Mouse (Mus musculus): ENCODE data around the gene Aip. TPM values are rescaled to one million over a fixed set of nuclear protein-coding genes. Genes with fewer than 3 reads are reported as not detected.
A peak's percentile ranks its signal among the peaks of the same experiment; 100 is the strongest.
"Not testable (repeated sequence)": the region's sequence is repeated elsewhere in the genome, so short reads cannot be mapped to it uniquely, and the experiment has no call there.

Aip gene
- polyA plus RNA-seq, 1 experiment from 2014 or later = 68.4 TPM

DNA sequence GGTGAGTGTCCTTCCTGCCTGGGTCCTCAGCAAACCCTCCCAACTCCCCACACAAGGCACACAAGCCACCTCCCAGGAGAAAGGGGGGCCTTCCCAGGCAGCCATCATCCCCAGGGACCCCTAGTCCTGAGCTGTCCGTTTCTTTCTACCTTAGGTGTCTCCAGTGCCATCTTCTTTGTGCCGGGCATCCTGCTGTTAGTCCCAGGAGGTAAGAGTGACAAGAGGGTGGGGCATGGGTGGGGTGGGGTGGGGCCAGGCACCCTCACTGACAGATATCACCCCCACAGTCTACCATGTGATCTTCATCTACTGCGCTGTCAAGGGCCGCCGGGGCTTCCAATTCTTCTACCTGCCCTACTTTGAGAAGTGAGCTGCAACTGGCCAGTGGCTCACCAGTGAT lies 5.4 kb upstream of the Aip start:
- no peak for DNase-seq (ENCODE audit: low spot score)
- Histone ChIP-seq H3K4me3 (ENCODE audit: low read depth, low read length) (no peak overlapping the region), H3K36me3 (ENCODE audit: control insufficient read depth, insufficient read depth, low read length) (no peaks in the 10 kb centered on the region), H3K9me3 (ENCODE audit: control insufficient read depth, low read length) (no peaks in the 10 kb centered on the region), H3K27me3 (ENCODE audit: control insufficient read depth, insufficient read depth, low read length) (no peaks in the 10 kb centered on the region), H3K4me2 (ENCODE audit: low read depth) (no peak overlapping the region), H3K9ac (ENCODE audit: low read length) (no peak overlapping the region), H3K4me1 (ENCODE audit: control insufficient read depth, insufficient read depth, low read length) (peaks cover 9% of the 10 kb centered on the region), H3K27ac (ENCODE audit: low read depth, low read length) (no peak overlapping the region)
- ATAC-seq (ENCODE audit: insufficient read depth, low FRiP score, low TSS enrichment) = no peak
- WGBS = 91% methylated on average over 5 of the region's 5 CpGs

DNA sequence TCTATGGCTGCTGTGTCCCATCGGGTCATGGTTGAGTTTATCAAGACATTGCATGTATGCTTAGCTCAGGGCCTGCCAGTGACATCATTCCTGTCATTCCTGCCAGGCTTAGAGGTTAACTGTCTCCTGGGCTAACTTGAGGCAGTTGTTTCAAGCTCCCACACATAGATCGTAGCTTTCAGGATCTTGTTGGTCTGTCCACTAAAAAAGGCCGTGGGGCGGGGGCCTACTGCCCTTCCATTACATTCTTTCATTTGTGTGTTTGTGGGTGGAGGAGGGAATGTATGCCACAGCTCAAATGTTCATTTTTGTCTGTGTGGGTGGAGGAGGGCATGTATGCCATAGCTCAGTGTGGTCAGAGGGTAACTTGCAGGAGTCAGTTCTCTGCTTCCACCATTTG lies 4.4 kb upstream of the Aip start:
- no peak overlapping the region for H3K4me2 ChIP-seq (ENCODE audit: low read depth)
- H3K27ac ChIP-seq (ENCODE audit: low read depth, low read length) = no peak overlapping the region
- no peak overlapping the region for H3K9ac ChIP-seq (ENCODE audit: low read length)
- no peaks in the 10 kb centered on the region for H3K9me3 ChIP-seq (ENCODE audit: control insufficient read depth, low read length)
- DNase-seq (ENCODE audit: low spot score) (no peak), ATAC-seq (ENCODE audit: insufficient read depth, low FRiP score, low TSS enrichment) (no peak)
- H3K4me3 ChIP-seq (ENCODE audit: low read depth, low read length) = no peak overlapping the region
- H3K4me1 ChIP-seq (ENCODE audit: control insufficient read depth, insufficient read depth, low read length) = peaks cover 9% of the 10 kb centered on the region
- H3K27me3 ChIP-seq (ENCODE audit: control insufficient read depth, insufficient read depth, low read length) = no peaks in the 10 kb centered on the region
- no peaks in the 10 kb centered on the region for H3K36me3 ChIP-seq (ENCODE audit: control insufficient read depth, insufficient read depth, low read length)
- 92% methylated on average over 4 of the region's 4 CpGs for WGBS

GRCm38 (mm10) chr19:4129462-4129861 lies 3.8 kb upstream of the Aip start:
- H3K9me3 ChIP-seq (ENCODE audit: control insufficient read depth, low read length) = no peaks in the 10 kb centered on the region
- H3K27ac ChIP-seq (ENCODE audit: low read depth, low read length) = no peak overlapping the region
- no peak overlapping the region for H3K4me3 ChIP-seq (ENCODE audit: low read depth, low read length)
- peaks cover 9% of the 10 kb centered on the region for H3K4me1 ChIP-seq (ENCODE audit: control insufficient read depth, insufficient read depth, low read length)
- DNase-seq (ENCODE audit: low spot score) = no peak
- no peak overlapping the region for H3K9ac ChIP-seq (ENCODE audit: low read length)
- no peak overlapping the region for H3K4me2 ChIP-seq (ENCODE audit: low read depth)
- 90% methylated on average over 7 of the region's 7 CpGs for WGBS
- H3K27me3 ChIP-seq (ENCODE audit: control insufficient read depth, insufficient read depth, low read length) = no peaks in the 10 kb centered on the region
- no peak for ATAC-seq (ENCODE audit: insufficient read depth, low FRiP score, low TSS enrichment)
- no peaks in the 10 kb centered on the region for H3K36me3 ChIP-seq (ENCODE audit: control insufficient read depth, insufficient read depth, low read length)

DNA sequence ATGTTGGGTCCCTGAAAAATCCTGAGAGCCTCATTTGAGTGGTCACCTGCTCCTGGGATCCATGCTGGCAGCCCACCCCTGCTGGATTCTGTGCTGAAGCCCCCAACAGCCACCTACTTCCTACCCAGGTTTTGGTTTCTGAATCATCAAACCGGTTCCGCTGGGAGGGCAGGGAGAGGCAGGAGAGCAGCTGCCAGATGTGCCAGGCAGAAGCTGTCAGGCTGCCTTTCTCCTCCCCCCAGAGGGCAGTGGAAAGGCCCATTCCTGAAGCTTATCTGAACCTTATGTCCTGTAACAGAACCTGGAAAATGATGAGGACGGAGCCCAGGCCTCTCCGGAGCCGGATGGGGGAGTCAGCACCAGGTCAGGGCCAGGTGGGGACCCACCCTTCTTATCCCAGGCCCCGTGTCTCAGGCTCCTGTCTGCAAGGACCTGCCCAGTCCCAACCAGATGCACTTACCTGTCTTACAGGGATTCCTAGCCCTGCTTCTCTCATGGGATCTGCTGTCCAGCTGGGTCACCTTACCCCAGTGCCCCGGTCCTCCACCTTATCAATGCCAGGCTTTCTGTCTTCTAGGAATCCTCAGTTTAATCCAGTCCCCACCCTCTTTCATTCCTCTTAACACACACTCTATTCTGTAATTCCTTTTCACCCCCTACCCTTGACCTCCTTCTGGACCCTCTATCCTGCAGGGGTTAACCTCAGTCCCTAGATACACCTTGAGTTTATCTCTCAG lies 1.3 kb upstream of the Aip start:
- Histone ChIP-seq H3K4me1 (ENCODE audit: control insufficient read depth, insufficient read depth, low read length) (peaks cover 9% of the 10 kb centered on the region), H3K9ac (ENCODE audit: low read length) (peak overlapping the region; percentile 80), H3K4me2 (ENCODE audit: low read depth) (peak overlapping the region; percentile 71), H3K27ac (ENCODE audit: low read depth, low read length) (no peak overlapping the region), H3K27me3 (ENCODE audit: control insufficient read depth, insufficient read depth, low read length) (no peaks in the 10 kb centered on the region), H3K4me3 (ENCODE audit: low read depth, low read length) (peak overlapping the region; percentile 75), H3K36me3 (ENCODE audit: control insufficient read depth, insufficient read depth, low read length) (no peaks in the 10 kb centered on the region), H3K9me3 (ENCODE audit: control insufficient read depth, low read length) (no peaks in the 10 kb centered on the region)
- no peak for ATAC-seq (ENCODE audit: insufficient read depth, low FRiP score, low TSS enrichment)
- DNase-seq (ENCODE audit: low spot score) = no peak
- 71% methylated on average over 7 of the region's 7 CpGs for WGBS

DNA sequence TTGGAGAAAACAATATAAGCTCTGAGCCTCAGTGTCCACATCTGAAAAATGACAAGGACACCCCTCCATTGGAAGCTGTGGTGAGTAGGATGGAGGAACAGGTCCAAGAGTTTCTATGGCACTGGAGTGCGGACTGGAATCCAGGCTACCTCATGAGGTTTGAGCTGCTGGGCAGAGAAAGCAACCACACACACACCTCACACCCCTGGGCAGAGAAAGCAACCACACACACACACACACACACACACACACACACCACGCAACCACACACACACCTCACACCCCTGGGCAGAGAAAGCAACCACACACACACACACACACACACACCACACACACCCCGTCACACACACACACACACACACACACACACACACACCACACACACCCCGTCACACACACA lies 390 bp downstream of the Aip start:
- not testable (repeated sequence) for H3K27me3 ChIP-seq (ENCODE audit: control insufficient read depth, insufficient read depth, low read length); H3K27ac ChIP-seq (ENCODE audit: low read depth, low read length)

DNA sequence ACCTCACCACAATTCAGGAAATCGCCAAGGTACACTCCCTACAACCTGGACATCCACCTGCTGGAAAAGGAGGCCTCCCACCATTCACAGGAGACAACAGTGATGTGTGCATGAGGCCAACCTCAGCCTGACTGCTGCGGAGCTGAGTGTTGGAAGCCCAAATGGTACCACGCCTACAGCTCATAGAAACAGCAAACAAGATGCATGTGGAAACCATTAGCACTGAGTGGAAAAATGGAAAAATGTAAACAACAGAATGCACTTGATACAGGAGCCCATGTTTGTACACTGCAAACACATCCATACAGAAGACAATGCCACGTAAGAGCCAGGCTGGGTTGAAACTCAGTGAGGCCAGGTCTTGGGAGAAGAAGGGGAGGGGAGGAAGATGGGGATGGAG lies 1.2 kb downstream of the Aip start:
- Histone ChIP-seq H3K9me3 (ENCODE audit: control insufficient read depth, low read length) (no peaks in the 10 kb centered on the region), H3K36me3 (ENCODE audit: control insufficient read depth, insufficient read depth, low read length) (no peaks in the 10 kb centered on the region), H3K4me3 (ENCODE audit: low read depth, low read length) (no peak overlapping the region), H3K9ac (ENCODE audit: low read length) (no peak overlapping the region), H3K27me3 (ENCODE audit: control insufficient read depth, insufficient read depth, low read length) (no peaks in the 10 kb centered on the region), H3K27ac (ENCODE audit: low read depth, low read length) (no peak overlapping the region), H3K4me2 (ENCODE audit: low read depth) (no peak overlapping the region), H3K4me1 (ENCODE audit: control insufficient read depth, insufficient read depth, low read length) (peaks cover 12% of the 10 kb centered on the region)
- ATAC-seq (ENCODE audit: insufficient read depth, low FRiP score, low TSS enrichment) (no peak), DNase-seq (ENCODE audit: low spot score) (no peak)
- 74% methylated on average over 4 of the region's 4 CpGs for WGBS

More for the DNA sequence above, 390 bp downstream of the Aip start:
- H3K4me2 ChIP-seq (ENCODE audit: low read depth) = peak overlapping the region; percentile 30
- peak overlapping the region; percentile 14; the same call in 1 of the 2 replicates for H3K9ac ChIP-seq (ENCODE audit: low read length)
- ATAC-seq (ENCODE audit: insufficient read depth, low FRiP score, low TSS enrichment) = peak; percentile 54
- H3K4me1 ChIP-seq (ENCODE audit: control insufficient read depth, insufficient read depth, low read length) = peaks cover 12% of the 10 kb centered on the region
- H3K9me3 ChIP-seq (ENCODE audit: control insufficient read depth, low read length); DNase-seq (ENCODE audit: low spot score); H3K36me3 ChIP-seq (ENCODE audit: control insufficient read depth, insufficient read depth, low read length): not testable (repeated sequence)
- WGBS = 29% methylated on average over 3 of the region's 4 CpGs
- H3K4me3 ChIP-seq (ENCODE audit: low read depth, low read length) = peak overlapping the region; percentile 75

- ATAC-seq (ENCODE audit: insufficient read depth, low FRiP score, low TSS enrichment) (no peak), DNase-seq (ENCODE audit: low spot score) (no peak)
- Histone ChIP-seq H3K4me2 (ENCODE audit: low read depth) (no peak overlapping the region), H3K9me3 (ENCODE audit: control insufficient read depth, low read length) (no peaks in the 10 kb centered on the region), H3K4me3 (ENCODE audit: low read depth, low read length) (no peak overlapping the region), H3K27ac (ENCODE audit: low read depth, low read length) (no peak overlapping the region), H3K4me1 (ENCODE audit: control insufficient read depth, insufficient read depth, low read length) (peaks cover 12% of the 10 kb centered on the region), H3K27me3 (ENCODE audit: control insufficient read depth, insufficient read depth, low read length) (no peaks in the 10 kb centered on the region), H3K36me3 (ENCODE audit: control insufficient read depth, insufficient read depth, low read length) (no peaks in the 10 kb centered on the region), H3K9ac (ENCODE audit: low read length) (no peak overlapping the region)
- 88% methylated on average over 7 of the region's 7 CpGs for WGBS
Observed at GRCm38 (mm10) chr19:4122411-4123370, 3.0 kb downstream of the Aip start.

- ATAC-seq (ENCODE audit: insufficient read depth, low FRiP score, low TSS enrichment) = not testable (repeated sequence)
Observed at GRCm38 (mm10) chr19:4121896-4122295, 3.8 kb downstream of the Aip start.

More at GRCm38 (mm10) chr19:4121896-4122295, 3.8 kb downstream of the Aip start:
- H3K4me2 ChIP-seq (ENCODE audit: low read depth); H3K36me3 ChIP-seq (ENCODE audit: control insufficient read depth, insufficient read depth, low read length); H3K27me3 ChIP-seq (ENCODE audit: control insufficient read depth, insufficient read depth, low read length); DNase-seq (ENCODE audit: low spot score); H3K9me3 ChIP-seq (ENCODE audit: control insufficient read depth, low read length); H3K4me1 ChIP-seq (ENCODE audit: control insufficient read depth, insufficient read depth, low read length); H3K27ac ChIP-seq (ENCODE audit: low read depth, low read length); H3K4me3 ChIP-seq (ENCODE audit: low read depth, low read length); H3K9ac ChIP-seq (ENCODE audit: low read length): not testable (repeated sequence)
- 63% methylated on average over 6 of the region's 6 CpGs for WGBS

Data from neural tube, embryonic 11.5 days (tissue).